ENCODE assay signal across 12 mouse cellular contexts in the genomic region with DNA sequence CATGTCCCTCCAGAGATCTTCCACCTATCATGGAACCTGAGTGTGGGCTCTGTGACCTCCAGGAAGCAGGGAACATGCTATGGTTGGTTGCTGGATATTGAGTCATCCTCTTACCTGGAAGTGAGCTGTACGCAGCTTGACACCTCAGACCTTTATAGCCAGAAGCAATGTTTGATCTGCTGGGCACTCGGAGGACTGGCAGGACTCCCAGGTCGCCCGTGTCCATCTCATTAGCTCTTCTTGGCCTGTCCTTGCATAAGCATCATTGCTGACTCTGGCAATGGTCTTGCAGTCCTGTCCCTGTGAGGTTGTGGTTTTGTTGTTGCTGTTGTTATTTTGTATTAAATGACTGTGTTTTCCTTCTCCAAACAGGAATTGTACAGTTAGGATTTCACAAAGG.
"Had no signal": no experiment of that assay in that cellular context is flagged by ENCODE, and none has a peak within 500 bp of the region (broad histone marks: within the 10 kb centered on the region; RNA-seq: fewer than 3 reads in every experiment).

No protein-coding gene starts in this region.

- H3K4me2 ChIP-seq: liver, embryonic 11.5 days; lung, embryonic 14.5 days; neural tube, embryonic 15.5 days had no signal

- H3K4me3 ChIP-seq: left cerebral cortex, adult 2 months; limb, embryonic 10.5 days; myocyte; neural tube, embryonic 15.5 days had no signal

- H3K36me3 ChIP-seq: limb, embryonic 10.5 days; neural tube, embryonic 15.5 days had no signal

- H3K27ac ChIP-seq: left cerebral cortex, adult 2 months; limb, embryonic 10.5 days; neural tube, embryonic 15.5 days; stomach, postnatal 0 days had no signal

- H3K27me3 ChIP-seq: neural tube, embryonic 15.5 days had no signal

- H3K9ac ChIP-seq: lung, embryonic 14.5 days; neural tube, embryonic 15.5 days had no signal

- H3K9me3 ChIP-seq: limb, embryonic 10.5 days; neural tube, embryonic 15.5 days had no signal

- DNase-seq: kidney, postnatal 14 days; lung, embryonic 14.5 days; lung, postnatal 10 days; lung, postnatal 4 days; midbrain, embryonic 14.5 days; thymus, postnatal 4 days had no signal

- H3K4me1 ChIP-seq: limb, embryonic 10.5 days; neural tube, embryonic 15.5 days had no signal
